Mouse (Mus musculus) kidney, postnatal 36 days (tissue): Measurements from ENCODE around the gene Mthfd2.

Source experiments
- DNase-seq, 2 experiments: peaks; one replicate each; pipeline ENCODE4 v3.0.0; 2021 to 2022; ENCODE audit warnings: mixed read lengths in 2 of 2

Mthfd2 gene

GRCm38 (mm10) chr6:83327591-83328190, 2.0 kb upstream of the Mthfd2 start:
- DNase-seq = no peak

GRCm38 (mm10) chr6:83326761-83327160, 1.1 kb upstream of the Mthfd2 start:
- DNase-seq = no peak

- no peak for DNase-seq
Observed at GRCm38 (mm10) chr6:83326394-83326736, 657 bp upstream of the Mthfd2 start.

- DNase-seq = no peak
Observed at GRCm38 (mm10) chr6:83323652-83324419, 1.9 kb downstream of the Mthfd2 start.

GRCm38 (mm10) chr6:83322794-83323193, 2.9 kb downstream of the Mthfd2 start:
- no peak for DNase-seq

- no peak for DNase-seq
Observed at GRCm38 (mm10) chr6:83321927-83322326, 3.8 kb downstream of the Mthfd2 start.

GRCm38 (mm10) chr6:83317108-83317741, 8.5 kb downstream of the Mthfd2 start:
- peak; percentile 94 to 96 for DNase-seq

- DNase-seq = peak in 1 of 2 experiments; percentile 17
Observed at GRCm38 (mm10) chr6:83316022-83316421, 9.7 kb downstream of the Mthfd2 start.

- no peak for DNase-seq
Observed at GRCm38 (mm10) chr6:83315293-83315692, 10.4 kb downstream of the Mthfd2 start.

- no peak for DNase-seq
Observed at GRCm38 (mm10) chr6:83312514-83312913, 13.2 kb downstream of the Mthfd2 start.

GRCm38 (mm10) chr6:83312021-83312420, 13.7 kb downstream of the Mthfd2 start:
- DNase-seq = peak; percentile 27 to 31

- DNase-seq = no peak
Observed at GRCm38 (mm10) chr6:83311206-83311605, 14.5 kb downstream of the Mthfd2 start.

- no peak for DNase-seq
Observed at GRCm38 (mm10) chr6:83309017-83309416, 16.7 kb downstream of the Mthfd2 start.

GRCm38 (mm10) chr6:83302264-83302663, 23.4 kb downstream of the Mthfd2 start:
- DNase-seq = peak; percentile 15 to 44

GRCm38 (mm10) chr6:83301294-83301693, 24.4 kb downstream of the Mthfd2 start:
- no peak for DNase-seq

GRCm38 (mm10) chr6:83300447-83301229, 25.1 kb downstream of the Mthfd2 start:
- DNase-seq = no peak

- peak; percentile 10 to 50 for DNase-seq
Observed at GRCm38 (mm10) chr6:83280256-83280955, 45.3 kb downstream of the Mthfd2 start.

GRCm38 (mm10) chr6:83278881-83279280, 46.8 kb downstream of the Mthfd2 start:
- DNase-seq = peak; percentile 29 to 74

GRCm38 (mm10) chr6:83277151-83277550, 48.6 kb downstream of the Mthfd2 start:
- no peak for DNase-seq

- DNase-seq = peak in 1 of 2 experiments; percentile 10
Observed at GRCm38 (mm10) chr6:83273733-83274132, 52.0 kb downstream of the Mthfd2 start.

GRCm38 (mm10) chr6:83268144-83269010, 57.3 kb downstream of the Mthfd2 start:
- peak; percentile 95 for DNase-seq
